ENCODE assay signal across 24 mouse cellular contexts in the genomic region with DNA sequence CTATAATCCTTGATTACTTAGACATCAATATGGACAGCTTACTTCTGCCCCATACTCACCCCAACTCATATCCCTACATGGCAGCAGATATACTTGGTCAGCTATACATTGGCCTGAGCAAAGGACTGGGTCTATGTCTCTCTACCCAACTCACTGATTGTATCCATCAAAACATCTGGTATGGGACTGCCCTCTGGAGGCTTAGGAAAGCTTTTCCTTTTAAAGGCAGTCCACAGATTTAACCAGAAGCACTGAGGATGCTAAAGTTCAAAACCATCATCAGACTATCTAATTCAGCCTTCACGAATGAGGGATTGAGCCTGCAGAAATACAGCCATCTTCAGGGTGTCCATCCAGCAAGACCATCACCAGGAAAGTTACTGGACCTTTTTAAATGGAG. TPM values are rescaled to one million over a fixed set of nuclear protein-coding genes. Genes with fewer than 3 reads are reported as not detected.
DNase-seq lines count a peak whose midpoint lies in the region; ATAC-seq and TF ChIP-seq lines count a peak whose summit lies in the region.
"Had no signal": no experiment of that assay in that cellular context is flagged by ENCODE, and none has a peak within 500 bp of the region (broad histone marks: within the 10 kb centered on the region; RNA-seq: fewer than 3 reads in every experiment).

No protein-coding gene starts in this region.

- TF ChIP-seq RAD21 in CH12.LX (IDR thresholded peaks at IDR 0.05; ENCODE audit: low read depth, low read length): peak; percentile 19

- DNase-seq in heart, adult 2 months: no peak
- DNase-seq in heart, postnatal 36 days: no peak
- DNase-seq in kidney, postnatal 10 days: peak; percentile 13
- DNase-seq in CH12.LX (ENCODE audit: extremely low read depth): no peak
- peak; percentile 9 for DNase-seq in fibroblast of lung, adult 2 months (ENCODE audit: low read depth)
- no peak for DNase-seq in cerebellum, adult 11 months
- DNase-seq: adrenal gland, postnatal 14 days; B cell, adult 2 months; cerebellum, adult 8-10 months; gastrocnemius, postnatal 36 days; kidney, adult 18-20 months; layer of hippocampus, postnatal 36 days; lung, adult 18-20 months; lung, postnatal 10 days; thymus, adult 2 months; thymus, postnatal 4 days had no signal

- TF ChIP-seq POLR2A in heart, adult 2 months (IDR thresholded peaks at IDR 0.05; ENCODE audit: insufficient read depth, low read depth, low read length): no peak
- no peak for TF ChIP-seq POLR2A in CH12.LX (IDR thresholded peaks at IDR 0.05; ENCODE audit: low read depth, low read length)

- H3K9me3 ChIP-seq in kidney, embryonic 14.5 days (ENCODE audit: control insufficient read depth, low read length): no peaks in the 10 kb centered on the region
- H3K9me3 ChIP-seq in CH12.LX (replicated peaks; ENCODE audit: low read length): no peaks in the 10 kb centered on the region
- H3K9me3 ChIP-seq: embryonic facial prominence, embryonic 10.5 days; forebrain, embryonic 10.5 days; heart, embryonic 10.5 days; hindbrain, embryonic 10.5 days had no signal

- no peak for TF ChIP-seq EP300 in heart, adult 2 months (IDR thresholded peaks at IDR 0.05; ENCODE audit: insufficient read depth, low read depth, low read length)
- TF ChIP-seq EP300 in CH12.LX (IDR thresholded peaks at IDR 0.05; ENCODE audit: low read length): no peak

- no peak overlapping the region for H3K27ac ChIP-seq in heart, adult 2 months
- H3K27ac ChIP-seq in kidney, embryonic 14.5 days (ENCODE audit: low read depth, low read length): no peak overlapping the region
- H3K27ac ChIP-seq in CH12.LX (ENCODE audit: insufficient read depth, low read depth): no peak overlapping the region
- H3K27ac ChIP-seq: embryonic facial prominence, embryonic 10.5 days; forebrain, embryonic 10.5 days; heart, embryonic 10.5 days; hindbrain, embryonic 10.5 days had no signal

- 84% methylated on average over 1 of the region's 1 CpGs for WGBS in heart, adult 2 months
- WGBS in kidney, embryonic 14.5 days: 85% methylated on average over 1 of the region's 1 CpGs

- H3K4me2 ChIP-seq in kidney, embryonic 14.5 days (replicated peaks; ENCODE audit: low read depth, low read length): no peak overlapping the region
- no peak overlapping the region for H3K4me2 ChIP-seq in CH12.LX (ENCODE audit: insufficient read depth, low read depth, poor library complexity, severe bottlenecking)
- H3K4me2 ChIP-seq: midbrain, embryonic 11.5 days had no signal

- peak; percentile 59 for TF ChIP-seq CTCF in heart, adult 2 months (IDR thresholded peaks at IDR 0.05)
- 0 out of 4 replicates have a peak, but pooled peaks of 1 of the 2 experiments have one; percentile 14 for TF ChIP-seq CTCF in CH12.LX (conservative IDR thresholded peaks at IDR 0.05 in 1 of 2, IDR thresholded peaks at IDR 0.05 in 1 of 2; ENCODE audit: low read depth in 2 of 2, low read length in 2 of 2)

- H3K4me3 ChIP-seq in heart, adult 2 months: no peak overlapping the region
- no peak overlapping the region for H3K4me3 ChIP-seq in kidney, embryonic 14.5 days (ENCODE audit: low read length)
- H3K4me3 ChIP-seq in CH12.LX (replicated peaks in 1 of 3; ENCODE audit: low read depth in 2 of 3, low read length in 2 of 3, poor library complexity in 1 of 3): no peak overlapping the region
- H3K4me3 ChIP-seq: embryonic facial prominence, embryonic 10.5 days; forebrain, embryonic 10.5 days; heart, embryonic 10.5 days; hindbrain, embryonic 10.5 days had no signal

- ATAC-seq in kidney, embryonic 14.5 days (ENCODE audit: low FRiP score, low TSS enrichment): no peak
- ATAC-seq: forebrain, embryonic 16.5 days had no signal

- dilution Hi-C loops in CH12.LX (cut with MboI; ENCODE audit: extremely low pct_ligation_motif_present, extremely low pct_unique_long_range_greater_than_20kb, low sequenced_read_pairs): no loop called here

- in situ Hi-C loops in CH12.LX (cut with MboI; ENCODE audit: low pct_ligation_motif_present, low pct_unique_long_range_greater_than_20kb, low sequenced_read_pairs): no loop called here

- H3K27me3 ChIP-seq in heart, adult 2 months (ENCODE audit: control insufficient read depth, insufficient read depth, low read length): no peaks in the 10 kb centered on the region
- H3K27me3 ChIP-seq in kidney, embryonic 14.5 days (ENCODE audit: control insufficient read depth, insufficient read depth, low read length): no peaks in the 10 kb centered on the region
- no peaks in the 10 kb centered on the region for H3K27me3 ChIP-seq in CH12.LX (replicated peaks)

- H3K36me3 ChIP-seq in heart, adult 2 months (ENCODE audit: control insufficient read depth, insufficient read depth, low read length): no peaks in the 10 kb centered on the region
- no peaks in the 10 kb centered on the region for H3K36me3 ChIP-seq in kidney, embryonic 14.5 days (ENCODE audit: control insufficient read depth, insufficient read depth, low read length)
- no peaks in the 10 kb centered on the region for H3K36me3 ChIP-seq in CH12.LX (replicated peaks in 1 of 2; ENCODE audit: control insufficient read depth in 1 of 2, insufficient read depth in 1 of 2, low read length in 1 of 2)
- H3K36me3 ChIP-seq: embryonic facial prominence, embryonic 10.5 days; forebrain, embryonic 10.5 days; heart, embryonic 10.5 days; hindbrain, embryonic 10.5 days had no signal

- H3K79me2 ChIP-seq in heart, adult 2 months (replicated peaks; ENCODE audit: control insufficient read depth, insufficient read depth, low read length): no peaks in the 10 kb centered on the region
- H3K79me2 ChIP-seq in CH12.LX (replicated peaks; ENCODE audit: control insufficient read depth, extremely low read depth, insufficient read depth, poor library complexity, severe bottlenecking): no peaks in the 10 kb centered on the region

- intact Hi-C loops in heart, adult 2 months (cut with DNase I): loop anchor here (5.0 kb wide), 1 partner anchor 627 kb away; no protein-coding TSS in a partner anchor
- intact Hi-C loops in heart, postnatal 36 days (cut with DNase I): loop anchor here (5.0 kb wide), 1 partner anchor 627 kb away; no protein-coding TSS in a partner anchor

- no peak overlapping the region for H3K9ac ChIP-seq in heart, adult 2 months (ENCODE audit: low read depth, low read length)
- H3K9ac ChIP-seq in kidney, embryonic 14.5 days (ENCODE audit: low read depth, low read length): no peak overlapping the region
- no peak overlapping the region for H3K9ac ChIP-seq in CH12.LX (ENCODE audit: insufficient read depth, low read depth)

- no peaks in the 10 kb centered on the region for H3K4me1 ChIP-seq in heart, adult 2 months (ENCODE audit: control insufficient read depth, insufficient read depth, low read length)
- H3K4me1 ChIP-seq in kidney, embryonic 14.5 days (ENCODE audit: control insufficient read depth, insufficient read depth, low read length): no peaks in the 10 kb centered on the region
- H3K4me1 ChIP-seq in CH12.LX (ENCODE audit: control insufficient read depth in 1 of 2, insufficient read depth in 2 of 2): no peaks in the 10 kb centered on the region
- H3K4me1 ChIP-seq: embryonic facial prominence, embryonic 10.5 days; forebrain, embryonic 10.5 days; heart, embryonic 10.5 days; hindbrain, embryonic 10.5 days had no signal

TF ChIP-seq in CH12.LX, 34 proteins besides CTCF, POLR2A, EP300 and RAD21:
- TF ChIP-seq TBP (conservative IDR thresholded peaks at IDR 0.05; ENCODE audit: low read depth, low read length) (no peak), CHD2 (IDR thresholded peaks at IDR 0.05; ENCODE audit: low read length) (no peak), SMC3 (IDR thresholded peaks at IDR 0.05; ENCODE audit: low read depth, low read length) (no peak), CHD1 (IDR thresholded peaks at IDR 0.05; ENCODE audit: low read depth, low read length) (no peak), USF1 (IDR thresholded peaks at IDR 0.05; ENCODE audit: low read depth, low read length) (no peak), GABPA (IDR thresholded peaks at IDR 0.05; ENCODE audit: insufficient replicate concordance, low read depth, low read length) (no peak), ZC3H11A (IDR thresholded peaks at IDR 0.05; ENCODE audit: low read depth, low read length) (no peak), RCOR1 (conservative IDR thresholded peaks at IDR 0.05; ENCODE audit: low read depth, low read length) (no peak), ZMIZ1 (IDR thresholded peaks at IDR 0.05; ENCODE audit: low read depth, low read length) (no peak), IRF4 (IDR thresholded peaks at IDR 0.05; ENCODE audit: low read depth, low read length) (no peak), BHLHE40 (IDR thresholded peaks at IDR 0.05; ENCODE audit: low read depth, low read length) (no peak), MEF2A (IDR thresholded peaks at IDR 0.05; ENCODE audit: borderline replicate concordance, low read depth, low read length) (no peak), PAX5 (IDR thresholded peaks at IDR 0.05; ENCODE audit: low read length) (no peak), USF2 (conservative IDR thresholded peaks at IDR 0.05; ENCODE audit: low read depth, low read length) (no peak), ZNF384 (IDR thresholded peaks at IDR 0.05; ENCODE audit: low read depth, low read length) (no peak), ELF1 (IDR thresholded peaks at IDR 0.05; ENCODE audit: low read depth, low read length) (no peak), JUN (IDR thresholded peaks at IDR 0.05; ENCODE audit: insufficient read depth, low read depth, low read length) (no peak)

RNA-seq across cellular contexts. Expression of gene Spag17, which starts 20.5 kb away (rescaled TPM):
- total RNA-seq in heart, adult 2 months (2021): not detected
- 0.10 TPM in 1 of 2 replicates, not detected in the other for polyA plus RNA-seq in heart, adult 2 months (2012; rRNA removed)
- not detected for total RNA-seq in heart, postnatal 36 days (2021)
- 0.79 and 0.85 TPM in 2 replicates for polyA plus RNA-seq in kidney, embryonic 14.5 days (2014; fragmentation: Nextera tagmentation; extraction: Ambion mirVana)
- not detected in 2 replicates for total RNA-seq in CH12.LX (2012; rRNA removed)
- not detected in 2 replicates for total RNA-seq in CH12.LX (2014; rRNA removed)
- polyA plus RNA-seq in CH12.LX (2012; ENCODE audit: insufficient read length, low read depth): not detected in 2 replicates
- total RNA-seq: adrenal gland, postnatal 14 days; gastrocnemius, postnatal 36 days had no signal
- polyA plus RNA-seq: small intestine, adult 2 months had no signal

Comparison
In these comparisons a context has a peak if more than half of its experiments do, and no peak if none do; other contexts are left out.
1. DNase-seq: peak in kidney, postnatal 10 days (single experiment) and fibroblast of lung, adult 2 months (single experiment); none in heart, adult 2 months (0 of 2), heart, postnatal 36 days (0 of 2), CH12.LX (single experiment) and cerebellum, adult 11 months (single experiment).